Mouse (Mus musculus): ENCODE measurements at regions not wholly inside any gene's neighbourhood (a gene's known extent, or its start where the extent isn't known, plus 50 kb on each side); places are given as distances from the start of the nearest gene placed in this dataset.

DNA sequence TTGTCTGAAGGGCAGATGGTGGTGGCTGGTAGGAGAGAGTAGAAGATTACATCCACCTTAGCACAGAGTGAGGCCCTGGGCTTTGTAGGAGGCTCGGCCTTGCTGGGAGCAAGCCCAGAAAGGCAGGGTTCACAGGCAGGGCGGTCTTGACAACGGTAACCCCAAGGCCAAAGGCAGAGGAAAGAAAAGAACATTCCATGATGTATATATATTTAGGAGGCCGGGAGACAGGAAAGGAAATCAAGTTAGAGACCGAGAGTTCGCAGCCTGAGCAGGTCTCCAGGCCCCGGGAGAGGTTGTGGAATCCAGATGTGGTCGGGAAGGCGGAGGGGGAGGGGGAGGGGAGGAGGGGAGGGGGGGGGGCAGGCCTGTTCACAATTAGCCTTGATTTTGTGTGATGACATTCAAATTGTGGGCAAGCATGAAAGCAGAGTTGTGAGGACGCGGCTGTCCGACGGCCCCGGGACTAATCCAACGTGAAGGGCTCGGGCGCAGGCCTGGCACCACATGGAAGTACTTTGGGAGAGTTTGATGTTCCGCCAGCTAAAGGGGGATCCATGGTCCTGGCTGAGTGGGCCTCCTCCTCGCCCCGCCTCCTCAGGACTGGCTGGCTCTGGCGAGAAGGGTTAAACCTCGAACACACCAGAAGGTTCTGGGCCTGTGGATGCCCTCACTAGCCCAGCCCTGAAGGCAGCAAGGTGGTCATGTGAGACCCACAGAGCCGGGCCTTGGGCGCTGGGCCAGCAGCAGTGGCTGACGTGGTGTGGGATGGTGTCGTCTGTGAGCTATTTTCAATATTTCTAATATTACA lies 131.8 kb upstream of the Gm26897 start:
- no peak for DNase-seq (ENCODE audit: low spot score)

GRCm38 (mm10) chr5:111613687-111614086 lies 120.0 kb upstream of the Gm26897 start:
- no peak for DNase-seq (ENCODE audit: low spot score)

DNA sequence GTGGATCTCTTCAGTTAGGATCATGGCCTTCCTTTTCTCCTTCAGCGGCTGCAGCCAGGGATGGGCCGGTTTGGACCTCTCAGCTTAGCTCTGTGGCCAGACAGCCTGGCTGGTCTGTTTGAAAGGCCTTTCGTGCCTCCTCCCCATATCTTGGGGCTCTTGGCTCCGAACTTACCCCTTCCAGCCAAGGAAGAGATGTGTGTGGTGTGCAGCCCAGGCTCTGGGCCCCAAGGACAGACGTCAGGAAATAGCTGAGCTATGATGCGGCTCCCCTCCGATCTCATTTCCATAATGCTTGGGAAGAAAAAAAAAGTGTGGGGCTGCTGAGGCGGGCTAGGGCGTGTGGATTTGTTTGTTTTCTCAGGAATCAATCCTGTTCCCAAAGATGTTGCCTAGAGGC lies 113.8 kb upstream of the Gm26897 start:
- DNase-seq (ENCODE audit: low spot score): no peak

DNA sequence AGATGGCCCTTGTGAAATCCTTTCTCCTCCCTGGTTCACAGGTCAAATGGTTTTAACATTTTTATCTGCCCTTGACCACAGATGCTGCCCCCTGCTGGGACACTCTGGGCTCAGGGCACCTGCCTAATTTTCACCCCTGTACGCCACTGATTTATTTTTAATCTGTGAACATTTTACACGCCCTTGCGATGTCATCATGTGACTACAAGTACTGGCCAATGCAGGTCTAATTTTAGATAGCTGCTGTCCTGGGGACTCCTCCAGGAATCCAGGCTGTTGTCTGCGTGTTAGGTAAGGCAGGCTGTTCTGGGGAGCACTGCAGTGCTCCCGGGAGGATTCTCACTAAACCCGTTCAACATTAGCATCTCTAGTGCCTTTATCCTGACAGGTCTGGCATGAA lies 113.1 kb upstream of the Gm26897 start:
- DNase-seq (ENCODE audit: low spot score): no peak

- DNase-seq (ENCODE audit: low spot score): no peak
Measured at GRCm38 (mm10) chr5:111622481-111622880, 111.2 kb upstream of the Gm26897 start.

GRCm38 (mm10) chr5:111626273-111626798 lies 107.4 kb upstream of the Gm26897 start:
- DNase-seq (ENCODE audit: low spot score): no peak

GRCm38 (mm10) chr5:111630313-111630844 lies 103.3 kb upstream of the Gm26897 start:
- DNase-seq (ENCODE audit: low spot score): no peak

GRCm38 (mm10) chr5:111631572-111632161 lies 102.1 kb upstream of the Gm26897 start:
- peak; percentile 19 for DNase-seq (ENCODE audit: low spot score)

DNA sequence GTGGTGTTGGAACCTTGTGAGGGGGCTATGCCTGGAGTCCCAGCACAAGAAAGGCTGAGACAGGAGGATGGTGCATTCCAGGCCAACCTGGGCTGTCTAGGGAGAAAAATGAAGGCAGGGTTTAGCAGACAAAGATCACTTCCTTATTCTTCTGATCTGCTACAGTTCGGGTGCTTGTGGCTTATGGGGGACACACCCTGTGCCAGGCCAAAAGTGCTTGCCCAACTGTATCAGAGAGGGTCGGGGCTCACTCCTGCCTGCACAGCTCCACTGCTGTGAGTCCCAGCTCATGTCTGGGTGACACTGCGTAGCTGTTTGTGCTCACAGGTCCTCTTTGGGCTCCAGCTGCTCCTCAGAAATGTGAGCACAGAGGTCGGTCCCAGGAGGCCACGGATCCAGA lies 98.6 kb upstream of the Gm26897 start:
- DNase-seq (ENCODE audit: low spot score): no peak

- DNase-seq (ENCODE audit: low spot score): no peak
Measured at GRCm38 (mm10) chr5:111636969-111637368, 96.8 kb upstream of the Gm26897 start.

GRCm38 (mm10) chr5:111638306-111638705 lies 95.4 kb upstream of the Gm26897 start:
- DNase-seq (ENCODE audit: low spot score): no peak

GRCm38 (mm10) chr5:111639476-111640287 lies 94.0 kb upstream of the Gm26897 start:
- no peak for DNase-seq (ENCODE audit: low spot score)

- no peak for DNase-seq (ENCODE audit: low spot score)
Measured at GRCm38 (mm10) chr5:111640976-111641375, 92.7 kb upstream of the Gm26897 start.

DNA sequence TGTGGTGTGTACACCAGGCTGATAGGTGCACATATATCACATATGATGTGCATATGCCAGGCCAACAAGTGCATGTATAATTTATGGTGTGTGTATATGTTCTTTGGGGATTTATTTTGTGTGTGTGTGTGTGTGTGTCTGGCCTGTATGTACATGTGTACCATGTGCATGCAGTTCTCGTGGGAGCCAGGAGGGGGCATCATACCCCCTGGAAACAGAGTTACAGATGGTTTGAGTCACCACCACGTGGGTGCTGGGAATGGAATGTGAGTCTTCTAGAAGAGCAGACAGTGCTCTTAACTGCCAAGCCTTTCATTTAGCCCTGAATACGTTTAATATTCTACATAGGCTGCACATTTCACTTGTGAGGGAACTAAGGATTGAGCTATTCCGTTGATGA lies 92.0 kb upstream of the Gm26897 start:
- DNase-seq (ENCODE audit: low spot score): no peak

DNA sequence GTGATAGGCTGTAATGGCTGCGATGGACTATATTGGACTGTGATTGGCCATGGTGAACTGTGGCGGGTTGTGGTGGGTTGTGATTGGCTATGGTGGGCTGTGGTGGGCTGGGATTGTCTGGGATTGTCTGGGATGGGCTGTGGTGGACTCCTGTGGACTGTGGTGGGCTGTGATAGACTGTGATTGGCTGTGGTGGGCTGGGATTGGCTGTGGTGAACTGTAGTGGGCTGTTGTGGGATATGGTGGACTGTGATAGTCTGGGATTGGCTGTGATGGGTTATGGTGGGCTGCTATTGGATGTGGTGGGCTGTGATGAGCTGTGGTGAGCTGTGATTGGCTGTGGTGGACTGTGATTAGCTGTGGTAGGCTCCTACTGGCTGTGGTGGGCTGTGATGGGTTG lies 89.6 kb upstream of the Gm26897 start:
- no peak for DNase-seq (ENCODE audit: low spot score)

- DNase-seq (ENCODE audit: low spot score): no peak
Measured at GRCm38 (mm10) chr5:111644788-111645187, 88.9 kb upstream of the Gm26897 start.

DNA sequence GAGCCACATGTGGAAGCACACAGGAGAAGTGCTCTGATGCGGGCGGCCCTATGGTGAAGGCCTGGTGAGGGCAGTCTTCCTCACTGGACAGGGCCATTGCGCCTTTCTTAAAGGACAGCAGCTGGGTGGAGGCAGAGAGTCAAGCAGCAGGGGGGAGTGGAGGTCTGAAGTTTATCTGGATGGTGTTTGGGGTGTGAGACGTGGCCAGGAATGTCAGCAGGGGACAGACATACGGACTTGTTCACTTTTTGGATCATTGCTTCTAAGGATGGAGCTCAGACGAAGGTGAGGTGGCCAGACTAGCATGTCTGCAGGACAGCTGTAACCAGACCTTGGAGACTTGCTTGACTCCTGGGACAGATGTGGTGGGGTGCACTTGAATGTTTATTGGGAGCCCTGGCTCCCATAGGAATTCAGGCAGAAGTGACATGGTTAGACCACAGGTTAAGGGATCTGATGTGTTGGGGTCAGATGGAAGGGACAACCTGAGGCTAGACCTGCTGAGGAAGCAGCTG lies 86.0 kb upstream of the Gm26897 start:
- DNase-seq (ENCODE audit: low spot score): no peak

DNA sequence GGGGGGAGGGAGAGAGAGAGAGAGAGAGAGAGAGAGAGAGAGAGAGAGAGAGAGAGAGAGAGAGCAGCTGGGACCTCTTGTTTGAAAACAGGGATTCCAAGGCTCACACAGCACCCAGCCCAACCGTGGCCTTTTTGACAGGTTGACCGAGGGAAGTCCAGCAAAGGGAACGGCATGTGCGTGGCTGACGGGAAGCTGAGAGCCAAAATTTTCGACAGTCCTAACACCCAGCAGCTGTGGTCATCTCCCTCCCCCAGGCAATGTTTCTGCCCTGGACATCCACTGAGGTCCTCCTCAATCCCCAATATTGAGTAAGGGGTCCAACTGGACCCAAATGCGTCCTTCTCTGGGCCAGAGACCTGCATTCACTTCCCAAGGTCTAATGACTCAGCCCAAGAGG lies 85.2 kb upstream of the Gm26897 start:
- DNase-seq (ENCODE audit: low spot score): no peak

DNA sequence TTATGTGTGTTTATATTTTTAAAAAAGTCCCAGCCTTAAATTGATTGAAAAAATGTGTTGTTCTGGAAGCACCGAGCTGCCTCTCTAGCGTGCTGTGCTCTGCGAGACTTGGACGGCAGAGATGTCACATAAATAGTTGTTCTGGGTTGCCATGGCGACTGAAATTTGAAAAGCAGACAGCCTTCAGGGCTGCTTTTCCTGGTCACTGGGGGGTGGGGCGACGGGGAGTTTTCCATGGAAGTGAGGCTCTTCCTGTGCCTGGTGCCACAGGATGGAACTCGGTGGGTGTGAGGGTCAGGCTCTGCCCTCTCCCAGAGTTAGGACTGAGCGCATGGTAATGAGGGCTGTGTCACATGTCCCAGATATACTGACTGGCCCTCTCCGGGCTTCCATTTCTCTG lies 84.7 kb upstream of the Gm26897 start:
- DNase-seq (ENCODE audit: low spot score): no peak

- DNase-seq (ENCODE audit: low spot score): no peak
Measured at GRCm38 (mm10) chr5:111652472-111652871, 81.3 kb upstream of the Gm26897 start.

GRCm38 (mm10) chr5:111656436-111656835 lies 77.3 kb upstream of the Gm26897 start:
- DNase-seq (ENCODE audit: low spot score): no peak

- DNase-seq (ENCODE audit: low spot score): no peak
Measured at GRCm38 (mm10) chr5:111657759-111658429, 75.8 kb upstream of the Gm26897 start.

All from ovary, postnatal 10 days (tissue).